Mouse (Mus musculus): Measurements from ENCODE around the gene Mrps7.

DNA sequence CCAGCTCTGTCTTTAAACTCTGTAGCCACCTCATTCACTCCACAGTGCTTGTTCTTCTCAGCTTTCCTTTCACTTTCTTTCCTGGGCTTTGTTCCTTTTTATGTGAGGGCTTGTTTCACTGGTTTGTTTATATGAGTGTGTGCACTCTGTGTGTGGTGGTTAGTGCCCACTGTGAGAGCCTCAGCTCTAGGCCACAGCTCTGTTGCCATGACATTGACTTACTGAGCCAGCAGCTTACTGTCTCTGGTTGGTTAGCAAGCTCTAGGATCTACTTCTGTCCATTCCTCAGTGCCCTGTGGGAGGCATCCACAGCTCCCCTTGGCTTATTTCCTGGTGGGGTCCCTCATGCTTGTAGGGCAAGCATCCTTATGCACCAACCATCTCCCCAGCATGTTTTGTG is 24.6 kb upstream of the Mrps7 start:
- TF ChIP-seq CTCF (IDR thresholded peaks at IDR 0.05; ENCODE audit: low read depth, low read length) (no peak), TAL1 (conservative IDR thresholded peaks at IDR 0.05; ENCODE audit: low read depth, low read length) (no peak)

All from G1E (cell line).